Mouse (Mus musculus) hindbrain, embryonic 13.5 days (tissue): ENCODE results near the gene Accs. TPM values are rescaled to one million over a fixed set of nuclear protein-coding genes. Genes with fewer than 3 reads are reported as not detected.

ENCODE experiments used
- ATAC-seq: fragments of 200-750 bp; cut with Nextera tagmentation; 2 replicates; pipeline ENCODE4 v1.8.0; 2017; ENCODE audit warnings: moderate TSS enrichment; ENCODE audit not compliant: low FRiP score
- H3K27ac ChIP-seq: fragments of 300-500 bp; sonication (generic); 2 replicates; pipeline ENCODE4 v1.5.1; 2015; ENCODE audit warnings: inconsistent platforms, mild to moderate bottlenecking, moderate library complexity
- H3K27me3 ChIP-seq: fragments of 300-500 bp; sonication (generic); 2 replicates; pipeline ENCODE4 v1.6.1; 2015; ENCODE audit warnings: mild to moderate bottlenecking, inconsistent platforms
- H3K36me3 ChIP-seq: fragments of 300-500 bp; sonication (generic); 2 replicates; pipeline ENCODE4 v1.6.1; 2015; ENCODE audit warnings: mild to moderate bottlenecking, inconsistent platforms
- H3K4me1 ChIP-seq: fragments of 300-500 bp; sonication (generic); replicated peaks from 2 replicates; pipeline ENCODE4 v1.6.1; 2015; ENCODE audit warnings: inconsistent platforms
- H3K4me2 ChIP-seq: fragments of 300-500 bp; sonication (generic); 2 replicates; pipeline ENCODE4 v1.6.1; 2015; ENCODE audit warnings: inconsistent platforms, mild to moderate bottlenecking, moderate library complexity
- H3K4me3 ChIP-seq: fragments of 300-500 bp; sonication (generic); 2 replicates; pipeline ENCODE4 v1.5.1; 2015; ENCODE audit warnings: mild to moderate bottlenecking, inconsistent platforms
- H3K9ac ChIP-seq: fragments of 300-500 bp; sonication (generic); 2 replicates; pipeline ENCODE4 v1.6.1; 2015; ENCODE audit warnings: mild to moderate bottlenecking, inconsistent platforms
- H3K9me3 ChIP-seq: fragments of 300-500 bp; sonication (generic); 2 replicates; pipeline ENCODE4 v1.6.1; 2016; ENCODE audit warnings: inconsistent platforms
- WGBS: fragments of 180-500 bp; shearing (Covaris S2); methylation state at CpG from one replicate; pipeline ENCODE4 v1.1.7; 2015; 5-methylcytosine and 5-hydroxymethylcytosine counted together
- polyA plus RNA-seq: library from polyadenylated mRNA; unstranded; fragments of >200 nt; fragmentation: Nextera tagmentation; extraction: Ambion mirVana; gene quantifications from 2 replicates; pipeline ENCODE4 v1.2.1, GENCODE M21; 2015

The Accs gene
- polyA plus RNA-seq, 1 experiment from 2014 or later: 6.2 TPM

- Histone ChIP-seq H3K9me3 (no peaks in the 10 kb centered on the region), H3K4me3 (no peak overlapping the region), H3K4me1 (peaks cover 28% of the 10 kb centered on the region), H3K9ac (0 out of 2 replicates have a peak overlapping the region, but pooled peaks have one; percentile 19), H3K27me3 (no peaks in the 10 kb centered on the region), H3K36me3 (peaks cover 19% of the 10 kb centered on the region), H3K4me2 (no peak overlapping the region), H3K27ac (peak overlapping the region; percentile 10; the same call in 1 of the 2 replicates)
- peak; percentile 75 for ATAC-seq
- WGBS: 14% methylated on average over 12 of the region's 12 CpGs
Observed at GRCm38 (mm10) chr2:93784721-93785431, 64.9 kb downstream of the Accs start.

GRCm38 (mm10) chr2:93783926-93784539, 65.7 kb downstream of the Accs start:
- Histone ChIP-seq H3K4me1 (peaks cover 36% of the 10 kb centered on the region), H3K9ac (no peak overlapping the region), H3K27me3 (no peaks in the 10 kb centered on the region), H3K9me3 (no peaks in the 10 kb centered on the region), H3K36me3 (peaks cover 16% of the 10 kb centered on the region), H3K4me2 (no peak overlapping the region), H3K27ac (0 out of 2 replicates have a peak overlapping the region, but pooled peaks have one; percentile 48), H3K4me3 (no peak overlapping the region)
- 66% methylated on average over 9 of the region's 9 CpGs for WGBS
- ATAC-seq: no peak

Other genes starting within 250 kb of the Accs start
- 0.57 and 0.78 TPM in 2 replicates for gene Alx4, start 207.6 kb downstream of the Accs start, polyA plus RNA-seq
- gene Ext2, start 27.4 kb downstream of the Accs start, polyA plus RNA-seq: 70.2 and 70.4 TPM in 2 replicates
- gene Accsl, start 19.2 kb upstream of the Accs start, polyA plus RNA-seq: 0.34 and 0.35 TPM in 2 replicates
- gene Gm13889, start 107.3 kb upstream of the Accs start, polyA plus RNA-seq: 5.3 and 6.4 TPM in 2 replicates
- not detected in 2 replicates for gene Gm27027, start 146.4 kb upstream of the Accs start, polyA plus RNA-seq
- 46.3 and 48.5 TPM in 2 replicates for gene Alkbh3, start 160.9 kb upstream of the Accs start, polyA plus RNA-seq